Mouse (Mus musculus) cerebellum, adult (tissue): Measurements from ENCODE around the gene Grm7.

Experiments used
- ATAC-seq: cut with Nextera tagmentation; 2 replicates; pipeline ENCODE4 v1.9.2; 2017; ENCODE audit warnings: mild to moderate bottlenecking, moderate library complexity, mixed read lengths; ENCODE audit not compliant: insufficient number of reproducible peaks, low FRiP score, low TSS enrichment

Gene Grm7

GRCm38 (mm10) chr6:111303912-111304555 lies 658.7 kb downstream of the Grm7 start:
- no peak for ATAC-seq

DNA sequence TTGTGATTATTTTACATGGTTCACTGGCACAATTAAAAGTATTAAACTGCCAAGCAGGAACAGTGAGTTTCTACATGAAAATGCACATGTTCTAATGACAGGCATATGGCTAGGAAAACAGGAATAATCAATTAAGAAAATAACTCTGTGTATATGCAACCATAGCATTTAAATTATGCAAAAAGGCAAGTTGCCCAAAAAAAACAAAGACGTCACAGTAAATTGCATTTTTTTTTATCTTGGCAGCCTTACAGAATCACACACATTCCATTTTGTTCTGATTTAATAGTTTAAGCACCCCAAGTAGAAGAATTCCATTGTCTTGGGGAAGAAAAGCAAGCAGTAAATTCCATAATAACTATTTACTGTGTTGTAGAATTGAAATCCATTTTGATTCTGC lies 716.3 kb downstream of the Grm7 start:
- ATAC-seq: no peak

GRCm38 (mm10) chr6:111368111-111368510 lies 722.7 kb downstream of the Grm7 start:
- ATAC-seq: no peak

GRCm38 (mm10) chr6:111368551-111368950 lies 723.2 kb downstream of the Grm7 start:
- ATAC-seq: no peak

DNA sequence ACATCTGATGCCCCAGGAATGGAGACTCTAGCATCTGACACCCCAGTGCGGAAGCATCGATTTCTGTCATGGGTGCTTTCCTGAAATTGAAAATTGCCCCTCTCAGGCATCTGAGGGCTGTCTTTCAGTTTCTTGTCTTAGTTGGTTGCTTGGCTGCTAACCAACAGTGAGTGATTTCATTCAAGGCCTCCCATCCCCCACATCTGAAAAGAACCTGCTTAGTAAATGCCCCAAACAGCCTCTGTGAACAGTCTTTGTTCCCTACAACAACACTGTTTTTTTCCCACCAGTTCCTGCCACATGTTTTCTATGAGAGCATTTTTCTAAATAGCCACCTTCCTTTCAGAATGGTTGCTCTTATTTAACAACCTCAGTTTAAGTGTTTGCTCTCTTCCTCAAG lies 723.6 kb downstream of the Grm7 start:
- no peak for ATAC-seq

GRCm38 (mm10) chr6:111371581-111372349 lies 726.4 kb downstream of the Grm7 start:
- ATAC-seq: no peak

DNA sequence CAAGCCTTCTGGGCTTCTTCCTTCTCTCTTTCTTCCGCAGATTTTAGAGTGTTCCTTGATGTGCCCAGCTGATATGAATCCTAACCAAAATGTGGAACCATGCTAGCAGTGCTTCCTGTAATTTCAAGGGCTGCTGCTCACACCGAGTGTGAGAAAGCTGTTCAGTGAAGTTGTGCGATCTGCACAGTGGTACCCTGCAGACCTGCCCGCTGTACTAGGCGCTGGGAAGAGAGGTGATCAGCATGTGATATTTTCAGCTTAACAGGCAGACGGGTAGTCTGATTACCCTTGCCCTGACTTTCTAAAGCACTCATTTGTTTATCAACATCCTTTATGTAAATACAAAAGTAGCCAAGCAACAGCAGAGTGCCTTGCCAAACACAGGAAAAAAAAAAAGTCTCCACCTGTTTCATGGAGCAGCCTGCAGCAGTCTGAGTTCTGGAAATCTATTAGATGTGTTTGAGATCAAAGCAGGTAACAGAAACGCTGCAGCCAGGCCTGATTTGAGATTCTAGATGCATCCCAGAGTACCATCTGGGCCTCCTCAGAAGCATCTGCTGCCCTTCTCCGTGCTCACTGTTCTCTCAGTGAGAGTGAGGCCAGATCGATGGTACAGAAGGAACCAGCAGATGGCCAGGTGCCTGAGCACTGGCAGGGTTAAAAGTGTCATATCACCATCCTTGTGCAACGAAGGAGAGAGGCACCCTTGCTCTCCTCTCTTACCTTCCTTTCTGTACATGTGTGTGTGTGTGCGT lies 727.4 kb downstream of the Grm7 start:
- peak; percentile 72 for ATAC-seq

- no peak for ATAC-seq
These were observed 735.3 kb downstream of the Grm7 start for GRCm38 (mm10) chr6:111380710-111381109.

GRCm38 (mm10) chr6:111408750-111409149 lies 763.4 kb downstream of the Grm7 start:
- no peak for ATAC-seq

DNA sequence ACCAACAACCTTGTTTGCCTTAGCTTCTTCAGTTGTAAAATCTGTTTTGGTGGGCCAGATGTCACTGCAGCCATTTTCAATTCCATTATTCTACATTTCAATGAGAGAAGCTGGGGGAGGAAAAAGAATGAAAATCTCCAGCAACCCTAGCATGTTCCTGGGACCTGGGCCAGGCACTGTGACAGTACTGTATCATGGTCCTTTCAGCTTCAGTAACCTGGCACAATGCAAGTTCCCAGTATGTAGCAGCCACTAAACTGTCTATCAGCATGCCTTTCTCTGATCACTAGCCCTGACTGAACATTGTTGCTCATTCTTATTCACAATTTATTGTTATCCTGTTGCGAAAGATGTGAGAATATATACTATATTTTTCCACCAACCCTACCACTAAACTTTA lies 779.4 kb downstream of the Grm7 start:
- ATAC-seq: no peak

DNA sequence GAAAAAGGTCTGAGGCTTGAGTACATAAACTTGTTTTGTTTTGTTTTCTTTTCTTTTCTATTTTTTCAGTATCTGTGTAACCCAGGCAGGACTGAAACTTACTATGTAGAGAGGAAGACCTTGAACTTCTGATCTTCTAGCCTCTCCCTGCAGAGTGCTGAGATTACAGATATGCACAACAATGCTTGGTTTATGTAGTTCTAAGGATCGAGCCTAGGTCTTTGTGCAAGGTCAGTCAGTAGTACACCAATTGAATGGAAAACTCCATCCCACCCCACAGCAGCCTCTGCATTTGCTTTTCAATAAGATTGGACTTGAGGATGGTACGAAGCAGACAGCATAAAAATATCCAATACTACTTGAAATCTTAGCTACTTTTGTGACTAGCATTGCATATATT lies 800.8 kb downstream of the Grm7 start:
- ATAC-seq: no peak

- ATAC-seq: no peak
These were observed 802.5 kb downstream of the Grm7 start for GRCm38 (mm10) chr6:111447851-111448250.

DNA sequence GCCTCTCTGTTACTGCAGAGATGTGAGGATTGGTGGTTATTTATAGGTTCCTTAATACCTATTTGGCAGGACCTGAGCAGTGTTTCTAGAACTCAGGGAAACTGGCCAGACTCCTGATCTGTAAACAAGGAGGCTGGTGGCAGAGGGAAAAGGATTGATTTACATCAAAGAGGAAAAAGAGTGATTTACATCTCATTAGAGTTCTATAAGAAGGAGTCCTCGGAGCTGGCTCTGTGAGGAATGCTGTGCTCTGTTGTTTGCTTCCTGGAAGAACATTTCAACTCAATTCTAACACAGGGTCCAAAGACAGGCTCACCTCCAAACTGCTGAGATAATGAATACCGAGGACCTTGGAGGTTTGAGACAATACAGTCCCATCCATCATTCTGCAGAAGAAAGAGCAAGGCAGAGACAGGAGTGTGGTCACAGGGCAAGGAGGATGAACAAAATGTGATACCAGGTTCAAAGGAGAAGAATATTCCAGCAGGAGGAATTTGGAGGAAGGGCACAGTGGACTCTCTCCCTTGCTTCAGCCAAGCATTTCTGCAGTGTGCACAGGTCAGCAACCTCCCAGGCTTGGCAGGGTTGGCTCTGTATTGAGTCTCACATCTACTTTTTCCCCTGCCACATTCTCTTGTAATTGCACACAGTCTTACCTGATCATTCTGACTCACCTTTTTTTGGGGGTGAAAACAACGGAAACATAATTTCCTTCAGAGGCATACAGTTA lies 803.8 kb downstream of the Grm7 start:
- no peak for ATAC-seq

DNA sequence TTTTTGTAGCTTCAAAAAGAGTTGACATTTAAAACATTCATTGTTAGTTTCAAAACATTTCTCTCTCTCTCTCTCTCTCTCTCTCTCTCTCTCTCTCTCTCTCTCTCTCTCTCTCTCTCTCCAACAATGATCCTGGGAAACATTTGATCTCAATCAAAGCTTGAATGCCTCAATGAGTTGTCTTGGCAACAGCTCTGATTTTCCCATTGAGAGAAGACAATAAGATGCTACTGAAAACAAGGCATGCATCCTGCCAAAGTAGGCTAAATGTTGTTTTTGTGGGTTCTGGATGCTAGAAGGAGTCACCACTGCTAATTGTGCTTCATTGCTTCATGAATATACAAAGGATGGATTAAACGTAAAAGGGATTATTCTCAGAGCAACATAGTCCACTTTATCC lies 836.5 kb downstream of the Grm7 start:
- ATAC-seq: no peak

DNA sequence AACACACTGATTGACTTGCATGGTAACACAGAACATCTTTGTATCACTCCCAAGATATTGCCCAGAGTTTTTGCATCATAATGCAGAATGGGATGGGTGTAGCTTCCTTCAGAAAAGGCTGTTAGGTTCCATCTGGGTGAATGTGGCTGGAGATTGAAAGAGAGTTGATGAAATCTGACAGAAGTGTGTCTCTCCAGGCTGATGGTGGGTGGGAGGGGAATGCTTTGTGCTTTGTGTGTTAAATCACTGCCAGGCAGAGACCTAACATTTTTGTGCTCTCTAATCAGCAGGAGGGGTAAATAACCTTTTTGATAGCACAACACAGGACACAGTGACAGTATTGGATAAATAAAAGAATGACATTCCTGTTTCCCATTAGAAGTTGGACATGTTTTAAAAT lies 840.7 kb downstream of the Grm7 start:
- ATAC-seq: no peak

GRCm38 (mm10) chr6:111487556-111487955 lies 842.2 kb downstream of the Grm7 start:
- ATAC-seq: no peak

- no peak for ATAC-seq
These were observed 846.8 kb downstream of the Grm7 start for GRCm38 (mm10) chr6:111492166-111492565.

DNA sequence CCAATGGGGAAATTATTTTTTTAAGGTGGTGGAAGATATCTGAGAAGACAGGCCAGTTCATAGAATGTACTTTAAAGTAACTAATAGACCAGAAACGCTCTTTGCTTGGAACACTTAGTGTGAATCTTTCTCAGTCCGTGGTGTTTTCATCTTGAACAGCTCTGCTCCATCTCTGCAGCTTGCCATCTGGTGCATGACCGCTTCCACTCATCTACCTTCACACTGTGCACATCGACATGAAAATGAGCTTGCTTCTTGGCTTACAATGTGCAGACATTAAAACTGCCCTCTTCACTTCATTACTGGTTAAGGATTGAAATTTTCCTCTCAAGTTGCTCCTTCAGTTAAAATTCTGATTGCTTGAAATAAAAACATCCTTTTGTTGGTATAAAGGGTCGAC lies 854.2 kb downstream of the Grm7 start:
- no peak for ATAC-seq

- ATAC-seq: no peak
These were observed 865.5 kb downstream of the Grm7 start for GRCm38 (mm10) chr6:111510768-111511459.

GRCm38 (mm10) chr6:111512359-111512758 lies 867.0 kb downstream of the Grm7 start:
- no peak for ATAC-seq
